Mouse (Mus musculus) hindbrain, embryonic 14.5 days (tissue): ENCODE results near the gene Slc27a4. TPM values are rescaled to one million over a fixed set of nuclear protein-coding genes. Genes with fewer than 3 reads are reported as not detected.
"Not testable (repeated sequence)": the region's sequence is repeated elsewhere in the genome, so short reads cannot be mapped to it uniquely, and the experiment has no call there.

ENCODE experiments used
- ATAC-seq: fragments of 200-750 bp; cut with Nextera tagmentation; 2 replicates; pipeline ENCODE4 v1.8.0; 2017; ENCODE audit warnings: moderate number of reproducible peaks, mild to moderate bottlenecking, moderate TSS enrichment, moderate library complexity; ENCODE audit not compliant: low FRiP score
- DNase-seq: peaks from one replicate; pipeline ENCODE4 v3.0.0-alpha.2; 2015; ENCODE audit warnings: low spot score
- H3K27ac ChIP-seq: fragments of 300-500 bp; sonication (generic); 2 replicates; pipeline ENCODE4 v1.5.1; 2014; ENCODE audit warnings: mild to moderate bottlenecking, moderate library complexity
- H3K27me3 ChIP-seq: fragments of 300-500 bp; sonication (generic); 2 replicates; pipeline ENCODE4 v1.6.1; 2014; ENCODE audit warnings: mild to moderate bottlenecking, low read length, mixed read lengths; ENCODE audit not compliant: control insufficient read depth, insufficient read depth
- H3K36me3 ChIP-seq: fragments of 300-500 bp; sonication (generic); replicated peaks from 2 replicates; pipeline ENCODE4 v1.6.1; 2014; ENCODE audit not compliant: control insufficient read depth, insufficient read depth
- H3K4me1 ChIP-seq: fragments of 300-500 bp; sonication (generic); replicated peaks from 2 replicates; pipeline ENCODE4 v1.6.1; 2014; ENCODE audit warnings: antibody characterized with exemption, low read length, mixed read lengths; ENCODE audit not compliant: control insufficient read depth, insufficient read depth
- H3K4me2 ChIP-seq: fragments of 300-500 bp; sonication (generic); replicated peaks from 2 replicates; pipeline ENCODE4 v1.6.1; 2014; ENCODE audit warnings: mild to moderate bottlenecking, moderate library complexity
- H3K4me3 ChIP-seq: fragments of 300-500 bp; sonication (generic); replicated peaks from 2 replicates; pipeline ENCODE4 v1.5.1; 2014; ENCODE audit warnings: mild to moderate bottlenecking, low read length
- H3K9ac ChIP-seq: fragments of 300-500 bp; sonication (generic); 2 replicates; pipeline ENCODE4 v1.6.1; 2014
- H3K9me3 ChIP-seq: fragments of 300-500 bp; sonication (generic); 2 replicates; pipeline ENCODE4 v1.6.1; 2016; ENCODE audit warnings: low read length; ENCODE audit not compliant: control insufficient read depth
- WGBS: fragments of 180-500 bp; shearing (Covaris S2); extraction: QIAGEN DNeasy Blood & Tissue Kit; methylation state at CpG from one replicate; pipeline ENCODE4 v1.1.7; 2014; 5-methylcytosine and 5-hydroxymethylcytosine counted together
- polyA plus RNA-seq: library from polyadenylated mRNA; unstranded; fragments of >200 nt; fragmentation: Nextera tagmentation; extraction: Ambion mirVana; gene quantifications from 2 replicates; pipeline ENCODE4 v1.2.1, GENCODE M21; 2014

The Slc27a4 gene
- 40.1 and 43.7 TPM in 2 replicates for polyA plus RNA-seq

DNA sequence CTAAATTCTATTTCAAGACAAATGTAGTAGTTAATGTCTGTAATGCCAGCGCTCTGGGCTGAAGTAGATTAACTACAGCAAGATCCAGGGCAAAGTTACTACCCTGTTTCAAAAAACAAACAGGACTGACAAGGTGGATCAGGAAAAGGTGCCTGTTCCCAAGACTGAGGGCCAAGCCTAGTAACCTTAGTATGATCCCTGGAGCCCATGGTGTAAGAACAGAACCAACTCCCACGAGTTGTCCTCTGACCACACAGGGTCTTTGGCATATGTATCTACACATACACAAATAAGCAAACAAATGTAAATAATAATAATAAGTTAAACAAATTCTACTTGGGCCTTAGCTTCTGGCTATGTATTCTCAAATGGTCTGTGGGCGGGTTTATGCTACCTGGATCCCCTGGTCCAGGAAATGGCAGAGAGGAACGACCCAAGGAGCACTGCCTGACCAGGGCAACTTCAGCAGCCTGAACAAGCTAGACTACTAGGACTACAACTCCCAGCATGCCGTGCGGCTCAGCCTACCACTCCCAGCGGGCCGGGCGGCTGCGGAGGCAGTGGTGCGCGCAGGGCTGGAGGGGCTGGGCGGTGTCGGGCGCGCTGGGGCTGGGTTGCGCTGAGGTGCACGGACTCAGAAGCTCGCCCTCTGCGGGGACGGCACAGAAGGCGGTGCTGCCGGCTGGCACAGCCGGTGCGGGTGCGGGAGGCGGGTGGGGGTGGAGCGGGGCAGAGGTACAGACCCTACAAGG, at the start of gene Slc27a4:
TSS of gene Slc27a4 (plus strand) at position 560 of the 752 bp plus-strand sequence.
- DNase-seq (peak; percentile 93), ATAC-seq (peak; percentile 96)
- peaks cover 34% of the 10 kb centered on the region for H3K36me3 ChIP-seq
- peak within 1 kb of the TSS; percentile 77 for H3K4me2 ChIP-seq
- H3K27me3 ChIP-seq, result no peaks in the 10 kb centered on the region
- peak within 1 kb of the TSS; percentile 95 for H3K9ac ChIP-seq
- peaks cover 12% of the 10 kb centered on the region for H3K4me1 ChIP-seq
- no peaks in the 10 kb centered on the region for H3K9me3 ChIP-seq
- peak within 1 kb of the TSS; percentile 88 for H3K4me3 ChIP-seq
- WGBS, result 5% methylated on average over 28 of the region's 28 CpGs
- peak within 1 kb of the TSS; percentile 91 for H3K27ac ChIP-seq

- no peaks in the 10 kb centered on the region for H3K36me3 ChIP-seq
- ATAC-seq (no peak), DNase-seq (no peak)
- H3K27me3 ChIP-seq, result peaks cover 25% of the 10 kb centered on the region
- H3K9ac ChIP-seq, result no peak overlapping the region
- no peaks in the 10 kb centered on the region for H3K4me1 ChIP-seq
- H3K4me2 ChIP-seq, result no peak overlapping the region
- no peak overlapping the region for H3K27ac ChIP-seq
- no peaks in the 10 kb centered on the region for H3K9me3 ChIP-seq
- H3K4me3 ChIP-seq, result no peak overlapping the region
Measured at GRCm38 (mm10) chr2:29755693-29756092, 46.7 kb upstream of the Slc27a4 start.

DNA sequence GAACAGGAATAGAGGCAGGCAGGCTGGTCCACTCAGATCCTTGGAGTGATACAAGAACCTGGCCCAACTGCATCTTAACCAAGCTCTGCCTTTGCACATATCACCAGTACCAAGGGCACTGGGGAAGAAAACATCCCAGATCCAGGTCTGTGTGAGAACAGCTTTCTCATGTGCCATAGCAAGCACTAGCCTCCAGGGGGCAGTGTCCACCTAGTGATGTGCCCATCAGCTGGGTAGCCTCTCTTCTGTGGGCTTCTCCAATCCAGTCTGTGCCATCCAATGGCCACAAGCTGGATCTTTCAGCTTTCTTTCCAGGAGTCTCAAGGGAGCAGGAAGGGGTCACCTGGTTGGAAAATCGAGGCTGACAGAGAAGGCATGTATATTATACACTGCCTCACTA, 37.6 kb upstream of the Slc27a4 start:
- WGBS, result 5% methylated on average over 1 of the region's 1 CpGs
- Histone ChIP-seq H3K27ac (no peak overlapping the region), H3K4me2 (no peak overlapping the region), H3K36me3 (no peaks in the 10 kb centered on the region), H3K4me3 (no peak overlapping the region), H3K4me1 (no peaks in the 10 kb centered on the region), H3K9ac (no peak overlapping the region), H3K27me3 (no peaks in the 10 kb centered on the region), H3K9me3 (no peaks in the 10 kb centered on the region)
- peak; percentile 72 for DNase-seq
- peak; percentile 68; the same call in 1 of the 2 replicates for ATAC-seq

DNA sequence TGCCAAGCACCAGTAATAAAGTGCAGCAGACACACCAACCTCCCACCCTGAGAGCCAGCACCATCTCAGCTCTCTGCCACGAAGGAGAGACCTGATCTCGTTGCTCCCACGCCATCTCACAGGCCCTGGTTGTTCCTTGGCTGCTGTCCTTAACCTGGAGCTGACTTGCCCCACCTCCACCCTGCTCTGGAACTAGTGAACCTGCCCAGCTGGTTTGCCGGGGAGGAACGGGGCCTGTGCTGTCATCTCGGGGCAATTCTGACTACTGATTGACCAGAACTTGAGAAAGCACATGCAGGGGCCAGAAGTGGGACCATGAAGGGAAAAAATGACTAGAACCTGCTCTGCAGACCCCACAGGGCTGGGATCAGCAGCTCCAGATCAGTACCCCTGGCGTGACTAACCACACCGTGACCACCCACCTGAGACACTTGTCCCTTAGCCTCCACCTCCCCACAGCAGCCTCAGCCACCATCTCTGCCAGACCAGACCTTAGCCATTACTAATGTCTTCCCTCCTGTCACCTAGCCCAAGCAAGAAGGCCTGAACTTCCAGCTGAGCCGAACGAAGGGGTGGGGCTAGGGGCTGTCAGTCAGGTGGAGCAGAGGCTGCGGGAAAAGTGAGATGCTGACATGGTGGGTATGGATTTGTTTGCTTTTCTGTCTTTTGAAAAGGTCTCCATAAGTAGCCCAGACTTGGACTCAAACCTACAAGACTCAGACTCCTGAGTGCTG, 34.3 kb upstream of the Slc27a4 start:
- H3K4me1 ChIP-seq, result no peaks in the 10 kb centered on the region
- H3K4me3 ChIP-seq, result no peak overlapping the region
- no peaks in the 10 kb centered on the region for H3K27me3 ChIP-seq
- H3K9ac ChIP-seq, result no peak overlapping the region
- no peak for ATAC-seq
- H3K9me3 ChIP-seq, result no peaks in the 10 kb centered on the region
- DNase-seq, result no peak
- no peaks in the 10 kb centered on the region for H3K36me3 ChIP-seq
- 74% methylated on average over 11 of the region's 11 CpGs for WGBS
- no peak overlapping the region for H3K4me2 ChIP-seq
- no peak overlapping the region for H3K27ac ChIP-seq

DNA sequence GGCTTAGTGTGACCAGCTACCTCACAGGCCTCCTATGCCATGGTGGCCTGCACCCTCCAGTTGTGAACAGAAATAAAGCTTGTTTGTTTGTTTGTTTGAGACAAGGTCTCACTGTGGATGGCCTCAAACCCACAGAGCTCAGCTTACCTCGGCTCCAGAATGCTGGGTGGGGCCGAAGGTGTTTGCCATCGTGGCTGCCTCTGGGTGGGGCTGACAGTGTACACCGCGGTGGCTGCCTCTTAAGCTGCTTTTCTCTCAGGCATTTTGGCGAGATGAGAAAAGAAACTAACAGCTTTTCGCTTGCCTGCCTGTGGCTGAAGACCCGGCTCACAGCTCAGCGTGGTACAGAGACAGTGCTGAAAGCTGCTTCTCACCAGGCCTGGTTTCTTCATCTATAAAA, 33.5 kb upstream of the Slc27a4 start:
- no peaks in the 10 kb centered on the region for H3K9me3 ChIP-seq
- no peaks in the 10 kb centered on the region; the same call in 1 of the 2 replicates for H3K36me3 ChIP-seq

GRCm38 (mm10) chr2:29770162-29770561, 32.3 kb upstream of the Slc27a4 start:
- ATAC-seq, result no peak
- no peak overlapping the region for H3K27ac ChIP-seq

More for the DNA sequence above, 33.5 kb upstream of the Slc27a4 start:
- H3K27me3 ChIP-seq, result no peaks in the 10 kb centered on the region
- H3K4me1 ChIP-seq, result no peaks in the 10 kb centered on the region
- no peak overlapping the region for H3K4me3 ChIP-seq
- WGBS, result 76% methylated on average over 9 of the region's 9 CpGs
- H3K9ac ChIP-seq, result no peak overlapping the region
- DNase-seq (no peak), ATAC-seq (no peak)
- no peak overlapping the region for H3K4me2 ChIP-seq
- H3K27ac ChIP-seq, result no peak overlapping the region

GRCm38 (mm10) chr2:29771611-29772461, 30.6 kb upstream of the Slc27a4 start:
- Histone ChIP-seq H3K27me3 (no peaks in the 10 kb centered on the region), H3K27ac (no peak overlapping the region), H3K4me2 (no peak overlapping the region), H3K9me3 (no peaks in the 10 kb centered on the region), H3K36me3 (peaks cover 10% of the 10 kb centered on the region), H3K4me1 (no peaks in the 10 kb centered on the region), H3K4me3 (no peak overlapping the region), H3K9ac (no peak overlapping the region)
- DNase-seq (no peak), ATAC-seq (no peak)
- 92% methylated on average over 8 of the region's 8 CpGs for WGBS

More at GRCm38 (mm10) chr2:29770162-29770561, 32.3 kb upstream of the Slc27a4 start:
- H3K9me3 ChIP-seq, result no peaks in the 10 kb centered on the region
- H3K4me1 ChIP-seq, result no peaks in the 10 kb centered on the region
- DNase-seq, result no peak
- H3K9ac ChIP-seq, result no peak overlapping the region
- no peak overlapping the region for H3K4me3 ChIP-seq
- no peak overlapping the region for H3K4me2 ChIP-seq
- no peaks in the 10 kb centered on the region for H3K27me3 ChIP-seq
- peaks cover 5% of the 10 kb centered on the region; the same call in 1 of the 2 replicates for H3K36me3 ChIP-seq

GRCm38 (mm10) chr2:29773323-29773722, 29.1 kb upstream of the Slc27a4 start:
- Histone ChIP-seq H3K9me3 (no peaks in the 10 kb centered on the region), H3K4me2 (no peak overlapping the region), H3K4me3 (no peak overlapping the region), H3K36me3 (peaks cover 25% of the 10 kb centered on the region), H3K27ac (no peak overlapping the region), H3K27me3 (no peaks in the 10 kb centered on the region), H3K4me1 (no peaks in the 10 kb centered on the region), H3K9ac (no peak overlapping the region)
- ATAC-seq, result no peak
- WGBS, result 94% methylated on average over 4 of the region's 4 CpGs
- DNase-seq, result no peak

DNA sequence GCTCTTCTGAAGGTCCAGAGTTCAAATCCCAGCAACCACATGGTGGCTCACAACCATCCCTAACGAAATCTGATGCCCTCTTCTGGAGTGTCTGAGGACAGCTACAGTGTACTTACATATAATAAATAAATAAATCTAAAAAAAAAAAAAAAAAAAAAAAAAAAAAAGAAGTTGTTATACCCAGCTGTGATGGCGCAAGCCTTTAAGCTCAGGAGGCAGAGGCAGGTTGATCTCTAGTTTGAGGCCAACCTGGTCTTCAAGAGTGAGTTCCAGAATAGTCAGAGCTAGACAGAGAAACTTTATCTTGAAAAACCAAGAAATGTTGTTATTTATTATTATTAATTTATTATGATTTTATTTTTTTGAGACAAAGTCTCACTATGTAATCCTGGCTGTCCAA, 21.2 kb upstream of the Slc27a4 start:
- WGBS, result 88% methylated on average over 2 of the region's 2 CpGs

More for the DNA sequence above, 21.2 kb upstream of the Slc27a4 start:
- H3K36me3 ChIP-seq, result peaks cover 97% of the 10 kb centered on the region
- not testable (repeated sequence) for H3K4me2 ChIP-seq, H3K27me3 ChIP-seq, H3K4me1 ChIP-seq, ATAC-seq, DNase-seq, H3K9ac ChIP-seq, H3K27ac ChIP-seq, H3K4me3 ChIP-seq, H3K9me3 ChIP-seq
